Mouse (Mus musculus) frontal cortex, adult (tissue): Measurements from ENCODE around the gene Vwa1.
A peak's percentile ranks its signal among the peaks of the same experiment; 100 is the strongest.

ENCODE experiments used
- ATAC-seq: cut with Nextera tagmentation; 2 replicates; pipeline ENCODE4 v1.9.2; 2017; ENCODE audit warnings: mild to moderate bottlenecking, moderate library complexity, mixed read lengths; ENCODE audit not compliant: low TSS enrichment

Vwa1 gene

GRCm38 (mm10) chr4:155745136-155745535 lies 29.4 kb downstream of the Vwa1 start:
- ATAC-seq: no peak

GRCm38 (mm10) chr4:155744474-155744873 lies 30.0 kb downstream of the Vwa1 start:
- no peak for ATAC-seq

- ATAC-seq: no peak
Observed at GRCm38 (mm10) chr4:155742684-155743083, 31.8 kb downstream of the Vwa1 start.

- peak; percentile 21; the same call in 1 of the 2 replicates for ATAC-seq
Observed at GRCm38 (mm10) chr4:155740681-155741080, 33.8 kb downstream of the Vwa1 start.

- ATAC-seq: no peak
Observed at GRCm38 (mm10) chr4:155739741-155740636, 34.5 kb downstream of the Vwa1 start.

GRCm38 (mm10) chr4:155739152-155739551 lies 35.3 kb downstream of the Vwa1 start:
- no peak for ATAC-seq

- ATAC-seq: peak; percentile 47
Observed at GRCm38 (mm10) chr4:155738262-155738661, 36.2 kb downstream of the Vwa1 start.

- ATAC-seq: no peak
Observed at GRCm38 (mm10) chr4:155736421-155736820, 38.1 kb downstream of the Vwa1 start.

- no peak for ATAC-seq
Observed at GRCm38 (mm10) chr4:155735788-155736187, 38.7 kb downstream of the Vwa1 start.

- no peak for ATAC-seq
Observed at GRCm38 (mm10) chr4:155734951-155735702, 39.4 kb downstream of the Vwa1 start.

- ATAC-seq: peak; percentile 66
Observed at GRCm38 (mm10) chr4:155734350-155734941, 40.1 kb downstream of the Vwa1 start, which contains the start of gene Tmem240. Gene Tmem240 (plus strand): TSS chr4:155734800.

GRCm38 (mm10) chr4:155733267-155733666 lies 41.2 kb downstream of the Vwa1 start:
- ATAC-seq: no peak

- no peak for ATAC-seq
Observed at GRCm38 (mm10) chr4:155727993-155728392, 46.5 kb downstream of the Vwa1 start.

GRCm38 (mm10) chr4:155721668-155722083 lies 52.8 kb downstream of the Vwa1 start:
- no peak for ATAC-seq
